Mouse (Mus musculus) MEL (cell line): ENCODE measurements around the gene Arhgef2. TPM values are rescaled to one million over a fixed set of nuclear protein-coding genes. Genes with fewer than 3 reads are reported as not detected.
A peak's percentile ranks its signal among the peaks of the same experiment; 100 is the strongest.

Experiments used
- DNase-seq: peaks from one replicate; pipeline ENCODE4 v3.0.0; 2011; ENCODE audit warnings: low read depth, low spot score
- H3K27ac ChIP-seq: 2 replicates; pipeline ENCODE4 v1.5.1; 2012; ENCODE audit warnings: low read depth, mild to moderate bottlenecking, control low read depth, low read length, moderate library complexity; ENCODE audit not compliant: control insufficient read depth
- H3K27me3 ChIP-seq, 2 experiments: fragments of 150-350 bp in 1 of 2; sonication (generic) in 1 of 2; 2 replicates each; pipeline ENCODE4 v1.6.1; 2012; ENCODE audit warnings: low read length in 2 of 2, mild to moderate bottlenecking in 2 of 2, improper control_type of control experiment in 1 of 2, moderate library complexity in 1 of 2; ENCODE audit not compliant: insufficient read depth in 2 of 2, control insufficient read depth in 1 of 2
- H3K36me3 ChIP-seq, 2 experiments: 2 replicates each; pipeline ENCODE4 v1.6.1; 2012 to 2014; ENCODE audit warnings: low read length in 2 of 2, improper control_type of control experiment in 1 of 2, inconsistent platforms in 1 of 2, mild to moderate bottlenecking in 1 of 2; ENCODE audit not compliant: insufficient read depth in 2 of 2, control insufficient read depth in 1 of 2
- H3K4me1 ChIP-seq, 2 experiments: fragments of 150-350 bp in 1 of 2; sonication (generic) in 1 of 2; 2 replicates each; pipeline ENCODE4 v1.6.1; 2012; ENCODE audit warnings: low read length in 2 of 2, improper control_type of control experiment in 1 of 2, mild to moderate bottlenecking in 1 of 2; ENCODE audit not compliant: insufficient read depth in 2 of 2, control insufficient read depth in 1 of 2
- H3K4me3 ChIP-seq, 2 experiments: fragments of 150-350 bp in 1 of 2; sonication (generic) in 1 of 2; 2 replicates each; pipeline ENCODE4 v1.5.1; 2012; ENCODE audit warnings: low read depth in 2 of 2, low read length in 2 of 2, mild to moderate bottlenecking in 2 of 2, moderate library complexity in 2 of 2, control low read depth in 1 of 2, improper control_type of control experiment in 1 of 2; ENCODE audit not compliant: control insufficient read depth in 1 of 2, insufficient read depth in 1 of 2
- H3K79me2 ChIP-seq: 2 replicates; pipeline ENCODE4 v1.6.1; 2012; ENCODE audit warnings: mild to moderate bottlenecking, low read length, moderate library complexity; ENCODE audit not compliant: control insufficient read depth, poor library complexity, insufficient read depth
- H3K9ac ChIP-seq: 2 replicates; pipeline ENCODE4 v1.6.1; 2012; ENCODE audit warnings: low read depth, mild to moderate bottlenecking, control low read depth, low read length, moderate library complexity; ENCODE audit not compliant: control insufficient read depth, poor library complexity, severe bottlenecking
- H3K9me3 ChIP-seq: fragments of 150-350 bp; sonication (generic); replicated peaks from 2 replicates; pipeline ENCODE4 v1.6.1; 2012; ENCODE audit warnings: mild to moderate bottlenecking, low read length, improper control_type of control experiment, moderate library complexity; ENCODE audit not compliant: insufficient read depth
- BHLHE40 ChIP-seq: IDR thresholded peaks from 2 replicates; pipeline ENCODE4 v1.6.1; 2012; ENCODE audit warnings: low read depth, mild to moderate bottlenecking, inconsistent platforms, low read length, improper control_type of control experiment, borderline replicate concordance
- CTCF ChIP-seq, 3 experiments: IDR thresholded peaks in 2 of 3; conservative IDR thresholded peaks in 1 of 3; 2 replicates each; pipeline ENCODE4 v1.5.1; 2011 to 2012; ENCODE audit warnings: low read length in 3 of 3, low read depth in 2 of 3, mild to moderate bottlenecking in 2 of 3, improper control_type of control experiment in 1 of 3, inconsistent platforms in 1 of 3, mixed read lengths in 1 of 3, moderate library complexity in 1 of 3; ENCODE audit not compliant: control insufficient read depth in 1 of 3, insufficient read depth in 1 of 3, poor library complexity in 1 of 3, severe bottlenecking in 1 of 3
- E2F4 ChIP-seq: IDR thresholded peaks from 2 replicates; pipeline ENCODE4 v1.6.1; 2011; ENCODE audit warnings: low read depth, low read length, improper control_type of control experiment, borderline replicate concordance
- ELF1 ChIP-seq: IDR thresholded peaks from 2 replicates; pipeline ENCODE4 v1.6.1; 2014; ENCODE audit warnings: low read depth, mild to moderate bottlenecking, inconsistent platforms, low read length, improper control_type of control experiment, moderate library complexity
- EP300 ChIP-seq, 2 experiments: IDR thresholded peaks; 2 replicates each; pipeline ENCODE4 v1.6.1; 2011; ENCODE audit warnings: improper control_type of control experiment in 2 of 2, low read length in 2 of 2, low read depth in 1 of 2, mild to moderate bottlenecking in 1 of 2
- ETS1 ChIP-seq: IDR thresholded peaks from 2 replicates; pipeline ENCODE4 v1.6.1; 2012; ENCODE audit warnings: low read depth, mild to moderate bottlenecking, inconsistent platforms, low read length, improper control_type of control experiment, moderate library complexity
- HCFC1 ChIP-seq: IDR thresholded peaks from 2 replicates; pipeline ENCODE4 v1.6.1; 2012; ENCODE audit warnings: low read depth, mild to moderate bottlenecking, inconsistent platforms, low read length, improper control_type of control experiment, moderate library complexity
- JUND ChIP-seq: IDR thresholded peaks from 2 replicates; pipeline ENCODE4 v1.6.1; 2011; ENCODE audit warnings: low read depth, mild to moderate bottlenecking, improper control_type of control experiment, low read length
- KAT2A ChIP-seq: conservative IDR thresholded peaks from 2 replicates; pipeline ENCODE4 v1.6.1; 2012; ENCODE audit warnings: low read depth, low read length, improper control_type of control experiment, inconsistent platforms
- MXI1 ChIP-seq: IDR thresholded peaks from 2 replicates; pipeline ENCODE4 v1.6.1; 2011; ENCODE audit warnings: mild to moderate bottlenecking, low read depth, low read length, improper control_type of control experiment
- MYC ChIP-seq: IDR thresholded peaks from 2 replicates; pipeline ENCODE4 v1.6.1; 2011; ENCODE audit warnings: low read depth, mild to moderate bottlenecking, low read length, improper control_type of control experiment, moderate library complexity
- POLR2A ChIP-seq, 2 experiments: IDR thresholded peaks; 2 replicates each; pipeline ENCODE4 v1.6.1; 2011 to 2012; ENCODE audit warnings: low read length in 2 of 2, mild to moderate bottlenecking in 2 of 2, control low read depth in 1 of 2, improper control_type of control experiment in 1 of 2, low read depth in 1 of 2, moderate library complexity in 1 of 2; ENCODE audit not compliant: control insufficient read depth in 1 of 2, insufficient read depth in 1 of 2, poor library complexity in 1 of 2
- POLR2AphosphoS2 ChIP-seq: IDR thresholded peaks from 2 replicates; pipeline ENCODE4 v1.6.1; 2011; ENCODE audit warnings: low read length, improper control_type of control experiment
- POLR2AphosphoS5 ChIP-seq: IDR thresholded peaks from 2 replicates; pipeline ENCODE4 v1.6.1; 2012; ENCODE audit warnings: low read depth, borderline replicate concordance, mild to moderate bottlenecking, inconsistent platforms, low read length, moderate library complexity, mixed read lengths
- RAD21 ChIP-seq: IDR thresholded peaks from 2 replicates; pipeline ENCODE4 v1.6.1; 2011; ENCODE audit warnings: mild to moderate bottlenecking, low read depth, low read length, improper control_type of control experiment
- RCOR1 ChIP-seq: IDR thresholded peaks from 2 replicates; pipeline ENCODE4 v1.6.1; 2012; ENCODE audit warnings: low read depth, mild to moderate bottlenecking, inconsistent platforms, low read length, improper control_type of control experiment
- SIN3A ChIP-seq: IDR thresholded peaks from 2 replicates; pipeline ENCODE4 v1.6.1; 2012; ENCODE audit warnings: low read length, improper control_type of control experiment, inconsistent platforms
- SMC3 ChIP-seq: IDR thresholded peaks from 2 replicates; pipeline ENCODE4 v1.6.1; 2011; ENCODE audit warnings: low read depth, low read length, improper control_type of control experiment
- TAL1 ChIP-seq: IDR thresholded peaks from 2 replicates; pipeline ENCODE4 v1.6.1; 2012; ENCODE audit warnings: mild to moderate bottlenecking, inconsistent platforms, low read length, moderate library complexity, mixed read lengths
- TBP ChIP-seq: IDR thresholded peaks from 2 replicates; pipeline ENCODE4 v1.8.0; 2011; ENCODE audit warnings: low read depth, low read length, improper control_type of control experiment
- UBTF ChIP-seq: IDR thresholded peaks from 2 replicates; pipeline ENCODE4 v1.6.1; 2012; ENCODE audit warnings: low read depth, mild to moderate bottlenecking, inconsistent platforms, low read length, improper control_type of control experiment, moderate library complexity, borderline replicate concordance; ENCODE audit not compliant: insufficient read depth
- USF2 ChIP-seq, 2 experiments: IDR thresholded peaks; 2 replicates each; pipeline ENCODE4 v1.6.1; 2011 to 2012; ENCODE audit warnings: improper control_type of control experiment in 2 of 2, low read length in 2 of 2, borderline replicate concordance in 1 of 2, inconsistent platforms in 1 of 2, low read depth in 1 of 2, mild to moderate bottlenecking in 1 of 2; ENCODE audit not compliant: insufficient read depth in 1 of 2
- ZC3H11A ChIP-seq: IDR thresholded peaks from 2 replicates; pipeline ENCODE4 v1.6.1; 2012; ENCODE audit warnings: low read depth, mild to moderate bottlenecking, inconsistent platforms, low read length, improper control_type of control experiment
- ZKSCAN1 ChIP-seq: IDR thresholded peaks from 2 replicates; pipeline ENCODE4 v1.6.1; 2012; ENCODE audit warnings: low read depth, mild to moderate bottlenecking, inconsistent platforms, low read length, improper control_type of control experiment, moderate library complexity
- ZNF384 ChIP-seq: IDR thresholded peaks from 2 replicates; pipeline ENCODE4 v1.6.1; 2012; ENCODE audit warnings: low read depth, mild to moderate bottlenecking, inconsistent platforms, low read length, improper control_type of control experiment
- polyA plus RNA-seq, 2 experiments: library from polyadenylated mRNA; stranded (reverse) in 1 of 2; unstranded in 1 of 2; fragments of >175 nt in 1 of 2; fragments of >200 nt in 1 of 2; gene quantifications; 2 replicates each; pipeline versions ENCODE4 v1.2.1 to v1.2.4; 2012; ENCODE audit warnings: low replicate concordance in 2 of 2, low read depth in 1 of 2; ENCODE audit not compliant: insufficient read length in 2 of 2, insufficient read depth in 1 of 2, missing spikeins in 1 of 2
- total RNA-seq: library from RNA; depleted of rRNA; stranded (reverse); fragments of 300-350 nt; gene quantifications from 2 replicates; pipeline ENCODE4 v1.2.3, GENCODE M21; 2012

Gene Arhgef2
- total and polyA plus RNA-seq, 3 experiments = 113 to 183 TPM; not detected in 1

GRCm38 (mm10) chr3:88677399-88677798, 71.6 kb downstream of the Arhgef2 start:
- TF ChIP-seq SMC3 (peak; percentile 92), RCOR1 (0 out of 2 replicates have a peak, but pooled peaks have one; percentile 0), UBTF (no peak), TAL1 (no peak), SIN3A (peak; percentile 92), CTCF (IDR thresholded peaks at IDR 0.05 in 2 of 3, conservative IDR thresholded peaks at IDR 0.05 in 1 of 3; ENCODE audit: control insufficient read depth in 1 of 3, insufficient read depth in 1 of 3, low read depth in 2 of 3, low read length in 3 of 3, poor library complexity in 1 of 3, severe bottlenecking in 1 of 3) (peak; percentile 68 to 98 (median 80)), ELF1 (peak; percentile 29; the same call in 1 of the 2 replicates), EP300 (IDR thresholded peaks at IDR 0.05; ENCODE audit: low read depth in 1 of 2, low read length in 2 of 2) (peak in 1 of 2 experiments; percentile 4; a peak in 1 of 4 replicates), ZC3H11A (peak; percentile 93), POLR2A (IDR thresholded peaks at IDR 0.05; ENCODE audit: control insufficient read depth in 1 of 2, insufficient read depth in 1 of 2, low read depth in 1 of 2, low read length in 2 of 2, poor library complexity in 1 of 2) (no peak), MYC (peak; percentile 54; the same call in 1 of the 2 replicates), ZNF384 (peak; percentile 42), POLR2AphosphoS5 (no peak), JUND (no peak), ETS1 (no peak), USF2 (IDR thresholded peaks at IDR 0.05; ENCODE audit: borderline replicate concordance in 1 of 2, insufficient read depth in 1 of 2, low read depth in 1 of 2, low read length in 2 of 2) (no peak), RAD21 (peak; percentile 98), MXI1 (peak; percentile 79), HCFC1 (peak; percentile 42; the same call in 1 of the 2 replicates)
- H3K4me1 ChIP-seq = no peaks in the 10 kb centered on the region
- H3K27me3 ChIP-seq = no peaks in the 10 kb centered on the region
- H3K36me3 ChIP-seq = peaks cover 0 to 2% of the 10 kb centered on the region in 2 experiments; a peak in 2 of 4 replicates
- H3K4me3 ChIP-seq = peak overlapping the region; percentile 69 to 70
- no peaks in the 10 kb centered on the region; the same call in 1 of the 2 replicates for H3K79me2 ChIP-seq
- no peaks in the 10 kb centered on the region for H3K9me3 ChIP-seq
- DNase-seq = peak; percentile 94
- H3K9ac ChIP-seq = peak overlapping the region; percentile 88
- H3K27ac ChIP-seq = no peak overlapping the region

- peaks cover 8 to 13% of the 10 kb centered on the region in 2 experiments for H3K4me1 ChIP-seq
- H3K9me3 ChIP-seq = no peaks in the 10 kb centered on the region
- no peaks in the 10 kb centered on the region for H3K27me3 ChIP-seq
- peaks cover 29% of the 10 kb centered on the region for H3K79me2 ChIP-seq
- DNase-seq = peak; percentile 51
- no peak overlapping the region for H3K4me3 ChIP-seq
- TF ChIP-seq USF2 (IDR thresholded peaks at IDR 0.05; ENCODE audit: borderline replicate concordance in 1 of 2, insufficient read depth in 1 of 2, low read depth in 1 of 2, low read length in 2 of 2) = no peak
- peak; percentile 4; the same call in 1 of the 2 replicates for TF ChIP-seq TBP
- TF ChIP-seq ETS1 = no peak
- no peak for TF ChIP-seq BHLHE40
- TF ChIP-seq POLR2AphosphoS2 = no peak
- no peak for TF ChIP-seq ZKSCAN1
- TF ChIP-seq E2F4 = no peak
- no peak for TF ChIP-seq KAT2A
- H3K36me3 ChIP-seq = peaks cover 18 to 28% of the 10 kb centered on the region in 2 experiments
- H3K9ac ChIP-seq = peak overlapping the region; percentile 0; the same call in 1 of the 2 replicates
- H3K27ac ChIP-seq = no peak overlapping the region
These were observed 78.0 kb downstream of the Arhgef2 start for GRCm38 (mm10) chr3:88683814-88684213.
